Mouse (Mus musculus): ENCODE data around the gene Sema4c. TPM values are rescaled to one million over a fixed set of nuclear protein-coding genes. Genes with fewer than 3 reads are reported as not detected.

The Sema4c gene
- polyA plus RNA-seq, 1 experiment from 2014 or later = 20.4 TPM

DNA sequence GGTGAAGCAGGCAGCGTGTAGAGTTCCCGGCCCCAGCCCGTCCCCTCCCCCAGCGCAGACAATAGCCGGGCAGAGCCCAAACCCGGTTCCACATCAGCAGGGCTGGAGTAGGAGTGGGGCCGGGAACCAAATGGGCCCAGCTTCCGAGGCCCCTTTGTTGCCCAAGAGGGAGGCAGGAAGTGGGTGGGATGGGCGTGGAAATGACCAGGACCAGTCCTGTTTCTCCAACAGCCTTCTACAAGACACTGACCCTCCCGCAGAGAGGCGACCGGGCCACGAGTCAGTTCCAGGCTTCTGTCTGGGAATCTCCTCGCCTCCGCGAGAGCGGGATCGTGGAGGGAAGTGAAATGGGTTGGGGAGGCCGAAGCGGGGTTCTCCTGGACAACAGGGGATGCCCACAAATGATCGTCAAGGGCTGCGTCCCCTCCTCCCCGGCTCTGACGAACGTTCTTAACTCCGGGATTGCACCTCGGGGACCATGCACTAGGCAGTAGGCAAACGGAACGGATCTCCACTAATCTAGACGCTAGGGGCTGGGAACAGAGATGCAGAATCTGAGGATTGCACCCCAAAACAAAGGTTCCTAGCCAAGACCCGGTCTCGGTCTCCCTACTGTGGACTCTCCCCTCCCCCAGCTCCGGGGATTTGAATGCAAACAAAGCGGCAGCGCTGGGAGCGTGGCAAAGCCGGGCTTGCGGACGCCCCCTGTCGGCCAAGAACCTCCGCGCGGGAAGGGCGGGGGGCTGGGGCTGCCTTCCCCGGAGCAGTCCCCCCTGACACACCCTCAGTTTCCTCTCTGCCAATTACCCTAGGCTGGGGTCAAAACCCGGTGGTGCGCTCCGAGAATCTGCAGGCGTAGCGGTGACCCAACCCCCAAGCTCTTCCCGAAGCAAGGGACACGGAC is 1.3 kb downstream of the Sema4c start:
- POLR2A ChIA-PET = interaction anchor here (0.7 to 2.3 kb wide), 8 partner anchors 9 to 152 kb away, joined by 3 to 5 read pairs (median 4); partner anchors contain the start of gene Ankrd39
- no peaks in the 10 kb centered on the region for H3K27me3 ChIP-seq
- DNase-seq (ENCODE audit: low read depth, low spot score) (peak; percentile 63), ATAC-seq (peak; percentile 57)
- no peak for TF ChIP-seq CTCF (IDR thresholded peaks at IDR 0.05)
- CTCF ChIA-PET = interaction anchor here (0.9 to 2.5 kb wide), 9 partner anchors 10 to 142 kb away, joined by 3 to 13 read pairs (median 3); partner anchors contain the start of gene Ankrd39
- in situ Hi-C loops (cut with MboI; ENCODE audit: low pct_unique_long_range_greater_than_20kb) = loop anchor here (5.0 kb wide), 2 partner anchors 75 to 135 kb away; partner anchors contain the start of gene Cox5b

- POLR2A ChIA-PET = interaction anchor here (0.7 to 2.3 kb wide), 4 partner anchors 9 to 136 kb away, joined by 3 to 5 read pairs (median 4); partner anchors contain the start of gene Ankrd39
- CTCF ChIA-PET = interaction anchor here (1.0 to 2.5 kb wide), 6 partner anchors 9 to 143 kb away, joined by 3 to 13 read pairs (median 4); partner anchors contain the start of gene Ankrd39
- in situ Hi-C loops (cut with MboI; ENCODE audit: low pct_unique_long_range_greater_than_20kb) = loop anchor here (5.0 kb wide), 2 partner anchors 76 to 136 kb away; partner anchors contain the start of gene Cox5b
- H3K27me3 ChIP-seq = no peaks in the 10 kb centered on the region
- no peak for TF ChIP-seq CTCF (IDR thresholded peaks at IDR 0.05)
- DNase-seq (ENCODE audit: low read depth, low spot score) (no peak), ATAC-seq (no peak)
Measured at GRCm38 (mm10) chr1:36555798-36556395, 2.3 kb downstream of the Sema4c start.

DNA sequence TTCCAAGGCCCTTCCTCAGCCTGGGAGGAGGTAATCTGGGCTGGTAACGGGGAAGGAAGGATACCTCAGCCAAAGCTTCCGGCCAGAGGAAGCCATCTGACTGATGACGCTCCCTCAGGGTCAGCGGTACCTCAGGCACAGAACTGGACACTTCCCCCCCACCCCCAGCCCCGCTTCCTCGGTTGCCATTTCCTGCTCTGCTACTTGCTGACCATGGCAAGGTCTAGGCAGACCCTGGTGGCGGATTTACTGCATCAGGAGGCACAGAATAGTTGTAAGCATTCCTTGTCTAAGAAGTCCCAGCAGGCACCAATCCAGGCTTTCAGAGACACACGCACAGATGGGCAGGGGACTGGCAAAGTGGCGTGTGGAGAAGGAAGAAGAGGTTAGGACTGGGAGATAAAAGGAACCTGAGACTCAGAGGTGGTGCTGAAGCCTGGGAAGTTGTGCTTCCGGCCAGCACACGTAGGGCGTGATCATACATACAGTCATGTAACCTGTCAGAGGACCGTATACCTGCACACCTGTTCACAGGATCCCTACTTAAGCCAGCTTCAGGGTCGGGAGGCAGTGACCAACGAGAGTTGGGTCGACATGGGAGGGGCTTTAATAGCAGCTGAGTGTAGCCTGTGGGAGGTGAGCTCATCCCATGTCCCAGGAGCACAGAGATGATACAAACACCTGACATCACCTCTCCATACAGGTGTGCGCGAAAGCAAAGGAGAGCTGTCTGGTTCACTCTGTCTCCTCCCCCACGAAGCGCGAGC is 3.3 kb downstream of the Sema4c start:
- CTCF ChIA-PET = interaction anchor here (1.1 to 1.6 kb wide), 4 partner anchors 8 to 129 kb away, joined by 3 to 4 read pairs (median 3); no protein-coding TSS in a partner anchor
- ATAC-seq (no peak), DNase-seq (ENCODE audit: low read depth, low spot score) (no peak)
- TF ChIP-seq CTCF (IDR thresholded peaks at IDR 0.05) = no peak
- in situ Hi-C loops (cut with MboI; ENCODE audit: low pct_unique_long_range_greater_than_20kb) = loop anchor here (5.0 kb wide), 2 partner anchors 77 to 137 kb away; partner anchors contain the start of gene Cox5b
- POLR2A ChIA-PET = interaction anchor here (2.3 kb wide), 1 partner anchor 14 kb away, joined by 5 read pairs; no protein-coding TSS in a partner anchor
- no peaks in the 10 kb centered on the region for H3K27me3 ChIP-seq

DNA sequence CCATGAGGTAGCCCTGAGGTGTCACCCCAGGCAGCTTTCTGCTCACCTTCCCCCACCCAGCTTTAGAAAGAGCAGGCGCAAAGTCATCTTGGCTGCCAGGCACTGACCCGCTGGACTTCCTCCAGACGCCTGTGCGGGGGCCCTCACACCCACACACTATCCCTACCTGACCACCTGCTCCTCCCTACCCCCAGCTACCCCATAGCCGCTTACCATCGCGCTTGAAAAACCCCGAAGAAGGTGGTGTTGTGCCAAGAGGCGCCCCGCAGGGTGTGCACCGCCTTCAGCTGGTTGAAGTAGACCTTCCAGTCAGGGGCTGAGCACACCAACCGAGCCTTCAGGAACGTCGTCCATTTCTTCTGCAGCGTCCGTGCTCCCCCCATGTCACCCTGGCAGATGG is 5.6 kb downstream of the Sema4c start:
- in situ Hi-C loops (cut with MboI; ENCODE audit: low pct_unique_long_range_greater_than_20kb) = no loop called here
- no peak for TF ChIP-seq CTCF (IDR thresholded peaks at IDR 0.05)
- POLR2A ChIA-PET = no interaction called here

GRCm38 (mm10) chr1:36551904-36552303 is 6.2 kb downstream of the Sema4c start:
- ATAC-seq = no peak
- H3K27me3 ChIP-seq = no peaks in the 10 kb centered on the region
- CTCF ChIA-PET = no interaction called here

More for the DNA sequence above, 5.6 kb downstream of the Sema4c start:
- no peaks in the 10 kb centered on the region for H3K27me3 ChIP-seq
- DNase-seq (ENCODE audit: low read depth, low spot score) = no peak
- no peak for ATAC-seq
- CTCF ChIA-PET = no interaction called here

GRCm38 (mm10) chr1:36550075-36550863 is 7.9 kb downstream of the Sema4c start:
- no peak for TF ChIP-seq CTCF (IDR thresholded peaks at IDR 0.05)
- ChIA-PET CTCF (no interaction called here), POLR2A (interaction anchor here (1.2 kb wide), 1 partner anchor 141 kb away, joined by 6 read pairs; the partner anchor contains the start of gene Cox5b)
- in situ Hi-C loops (cut with MboI; ENCODE audit: low pct_unique_long_range_greater_than_20kb) = no loop called here
- no peaks in the 10 kb centered on the region for H3K27me3 ChIP-seq
- DNase-seq (ENCODE audit: low read depth, low spot score) (no peak), ATAC-seq (no peak)

More at GRCm38 (mm10) chr1:36551904-36552303, 6.2 kb downstream of the Sema4c start:
- no peak for TF ChIP-seq CTCF (IDR thresholded peaks at IDR 0.05)
- no peak for DNase-seq (ENCODE audit: low read depth, low spot score)
- POLR2A ChIA-PET = no interaction called here
- in situ Hi-C loops (cut with MboI; ENCODE audit: low pct_unique_long_range_greater_than_20kb) = no loop called here

DNA sequence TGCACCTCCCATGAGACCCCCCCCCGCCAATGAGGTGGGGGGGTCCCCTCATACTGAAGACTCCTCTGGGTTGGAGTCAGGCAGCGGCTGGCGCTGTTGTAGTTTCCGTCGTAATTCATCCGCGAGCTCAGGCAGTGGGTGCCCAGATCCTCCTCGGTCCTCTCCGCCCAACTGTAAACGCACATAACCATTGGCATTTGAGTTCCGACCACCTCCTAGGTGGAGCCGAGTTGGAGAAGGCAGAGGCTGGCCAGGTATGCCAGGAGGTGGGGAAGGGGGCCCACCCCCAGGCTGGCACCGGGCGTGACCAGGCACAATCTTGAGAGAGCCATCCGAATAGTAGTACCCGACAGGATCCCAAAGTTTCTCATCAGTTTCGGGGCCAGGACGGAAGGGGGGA is 8.7 kb downstream of the Sema4c start:
- ATAC-seq = no peak
- H3K27me3 ChIP-seq = no peaks in the 10 kb centered on the region
- in situ Hi-C loops (cut with MboI; ENCODE audit: low pct_unique_long_range_greater_than_20kb) = no loop called here
- TF ChIP-seq CTCF (IDR thresholded peaks at IDR 0.05) = no peak
- DNase-seq (ENCODE audit: low read depth, low spot score) = no peak
- CTCF ChIA-PET = interaction anchor here (1.2 kb wide), 1 partner anchor 135 kb away, joined by 5 read pairs; no protein-coding TSS in a partner anchor
- POLR2A ChIA-PET = interaction anchor here (1.2 kb wide), 1 partner anchor 142 kb away, joined by 6 read pairs; the partner anchor contains the start of gene Cox5b

- POLR2A ChIA-PET = interaction anchor here (1.2 kb wide), 1 partner anchor 89 kb away, joined by 3 read pairs; no protein-coding TSS in a partner anchor
- TF ChIP-seq CTCF (IDR thresholded peaks at IDR 0.05) = no peak
- in situ Hi-C loops (cut with MboI; ENCODE audit: low pct_unique_long_range_greater_than_20kb) = no loop called here
- ATAC-seq (no peak), DNase-seq (ENCODE audit: low read depth, low spot score) (no peak)
- CTCF ChIA-PET = interaction anchor here (1.2 to 2.8 kb wide), 3 partner anchors 132 to 187 kb away, joined by 4 to 15 read pairs (median 5); no protein-coding TSS in a partner anchor
- H3K27me3 ChIP-seq = no peaks in the 10 kb centered on the region
Measured at GRCm38 (mm10) chr1:36548771-36549170, 9.4 kb downstream of the Sema4c start.
